Mouse (Mus musculus) ES-Bruce4 (cell line): ENCODE data around the gene Gpx3.

Experiments used
- CTCF ChIP-seq: IDR thresholded peaks from one replicate; pipeline ENCODE4 v1.8.1; 2011; ENCODE audit warnings: low read depth, low read length
- EP300 ChIP-seq: IDR thresholded peaks from 2 replicates; pipeline ENCODE4 v1.6.1; 2011; ENCODE audit warnings: low read depth, low read length; ENCODE audit not compliant: insufficient read depth
- POLR2A ChIP-seq: IDR thresholded peaks from one replicate; pipeline ENCODE4 v1.8.1; 2011; ENCODE audit warnings: low read length; ENCODE audit not compliant: insufficient read depth

DNA sequence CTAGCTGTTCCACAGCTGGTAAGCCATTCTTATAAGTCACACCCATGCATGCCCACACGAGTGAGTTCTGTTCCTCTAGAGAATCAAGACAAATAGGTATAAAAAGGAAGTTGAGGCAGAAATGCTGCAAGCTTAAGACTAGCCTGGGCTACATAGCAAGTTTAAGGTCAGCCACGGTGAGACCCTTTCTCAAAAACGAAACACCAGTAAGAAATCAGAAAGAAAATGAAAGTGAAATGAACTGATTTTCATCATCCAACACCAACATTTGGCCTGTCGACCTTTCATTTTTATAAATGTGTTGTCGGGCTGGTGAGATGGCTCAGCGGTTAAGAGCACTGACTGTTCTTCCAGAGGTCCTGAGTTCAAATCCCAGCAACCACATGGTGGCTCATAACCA, 23.4 kb upstream of the Gpx3 start:
- TF ChIP-seq POLR2A = no peak
- TF ChIP-seq CTCF = no peak
- TF ChIP-seq EP300 = no peak
